In the genomic region with DNA sequence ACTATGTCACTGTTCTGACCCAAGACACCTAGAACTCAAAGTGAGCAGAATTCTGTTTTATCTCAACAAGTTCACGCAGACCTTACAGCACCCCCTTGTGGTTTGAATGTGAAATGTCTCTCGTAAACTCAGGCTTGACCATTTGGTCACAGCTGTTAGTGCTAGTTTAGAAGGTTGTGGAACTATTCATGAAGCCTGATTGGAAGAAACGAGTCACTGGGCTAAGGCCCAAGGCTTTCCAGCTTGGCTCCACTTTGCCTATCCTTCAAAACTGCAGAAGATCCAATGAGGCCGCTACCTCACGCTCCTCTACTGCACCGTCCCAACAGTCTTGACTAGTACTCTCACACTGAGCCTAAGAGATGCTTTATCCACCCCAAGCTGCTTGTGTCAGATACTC, we compare ENCODE assay signal across 9 mouse cellular contexts. TPM values are rescaled to one million over a fixed set of nuclear protein-coding genes. Genes with fewer than 3 reads are reported as not detected.
DNase-seq lines count a peak whose midpoint lies in the region; ATAC-seq lines count a peak whose summit lies in the region.
"Had no signal": no experiment of that assay in that cellular context is flagged by ENCODE, and none has a peak within 500 bp of the region (broad histone marks: within the 10 kb centered on the region; RNA-seq: fewer than 3 reads in every experiment).

No protein-coding gene starts in this region.

- no peak for ATAC-seq in kidney, embryonic 14.5 days (ENCODE audit: low FRiP score, low TSS enrichment)
- no peak for ATAC-seq in liver, embryonic 12.5 days

- H3K4me1 ChIP-seq in kidney, embryonic 14.5 days (ENCODE audit: control insufficient read depth, insufficient read depth, low read length), result no peaks in the 10 kb centered on the region
- peaks cover 55% of the 10 kb centered on the region for H3K4me1 ChIP-seq in liver, embryonic 12.5 days

- peaks cover 61% of the 10 kb centered on the region for H3K36me3 ChIP-seq in kidney, embryonic 14.5 days (ENCODE audit: control insufficient read depth, insufficient read depth, low read length)
- peaks cover 79% of the 10 kb centered on the region for H3K36me3 ChIP-seq in liver, embryonic 12.5 days

- H3K27me3 ChIP-seq in kidney, embryonic 14.5 days (ENCODE audit: control insufficient read depth, insufficient read depth, low read length), result no peaks in the 10 kb centered on the region
- H3K27me3 ChIP-seq in liver, embryonic 12.5 days (replicated peaks), result no peaks in the 10 kb centered on the region
- H3K27me3 ChIP-seq: lung, embryonic 15.5 days had no signal

- no peak overlapping the region for H3K27ac ChIP-seq in kidney, embryonic 14.5 days (ENCODE audit: low read depth, low read length)
- H3K27ac ChIP-seq in liver, embryonic 12.5 days, result peak overlapping the region; percentile 40; the same call in 1 of the 2 replicates
- H3K27ac ChIP-seq: lung, embryonic 15.5 days had no signal

- no peak overlapping the region for H3K4me2 ChIP-seq in kidney, embryonic 14.5 days (replicated peaks; ENCODE audit: low read depth, low read length)
- no peak overlapping the region for H3K4me2 ChIP-seq in liver, embryonic 12.5 days
- H3K4me2 ChIP-seq: lung, embryonic 15.5 days had no signal

- WGBS in kidney, embryonic 14.5 days, result 76% methylated on average over 6 of the region's 6 CpGs
- 62% methylated on average over 6 of the region's 6 CpGs for WGBS in liver, embryonic 12.5 days (ENCODE audit: insufficient replicate concordance)

- H3K9ac ChIP-seq in kidney, embryonic 14.5 days (ENCODE audit: low read depth, low read length), result no peak overlapping the region
- H3K9ac ChIP-seq in liver, embryonic 12.5 days, result no peak overlapping the region
- H3K9ac ChIP-seq: lung, embryonic 15.5 days had no signal

- no peaks in the 10 kb centered on the region for H3K9me3 ChIP-seq in kidney, embryonic 14.5 days (ENCODE audit: control insufficient read depth, low read length)
- H3K9me3 ChIP-seq in liver, embryonic 12.5 days (replicated peaks), result no peaks in the 10 kb centered on the region
- H3K9me3 ChIP-seq: lung, embryonic 15.5 days had no signal

- no peak overlapping the region for H3K4me3 ChIP-seq in kidney, embryonic 14.5 days (ENCODE audit: low read length)
- no peak overlapping the region for H3K4me3 ChIP-seq in liver, embryonic 12.5 days
- H3K4me3 ChIP-seq: lung, embryonic 15.5 days had no signal

- peak; percentile 47 for DNase-seq in kidney, adult 18-20 months
- DNase-seq in ES-CJ7 (ENCODE audit: low read depth, low spot score), result peak; percentile 73
- DNase-seq in c-Kit-positive CD71-negative TER-119-negative erythroid progenitor cells, embryonic 14.5 days (ENCODE audit: low read depth), result peak; percentile 56
- peak; percentile 82 for DNase-seq in heart, adult 8-10 months (ENCODE audit: low spot score)
- DNase-seq in retina, postnatal 1 day, result peak; percentile 72
- no peak for DNase-seq in right cerebral cortex, adult 18-20 months

RNA-seq across cellular contexts. Expression of a gene that starts 10.7 kb away (rescaled TPM):
- polyA plus RNA-seq in kidney, embryonic 14.5 days (2014; fragmentation: Nextera tagmentation; extraction: Ambion mirVana), result 24.0 and 35.6 TPM in 2 replicates
- 10 to 100 TPM; 45.0 to 59.5 (median 55.1) TPM for total RNA-seq in heart, adult 8-10 months (2022)
- polyA plus RNA-seq in liver, embryonic 12.5 days (2016; fragmentation: Nextera tagmentation; extraction: Ambion mirVana), result 14.7 and 16.4 TPM in 2 replicates

RNA-seq across cellular contexts. Expression of a gene that starts 18.6 kb away (rescaled TPM):
- polyA plus RNA-seq in kidney, embryonic 14.5 days (2014; fragmentation: Nextera tagmentation; extraction: Ambion mirVana), result 26.5 and 38.3 TPM in 2 replicates
- 10 to 100 TPM; 18.7 to 24.8 (median 21.1) TPM for total RNA-seq in heart, adult 8-10 months (2022)
- polyA plus RNA-seq in liver, embryonic 12.5 days (2016; fragmentation: Nextera tagmentation; extraction: Ambion mirVana), result 23.2 and 23.9 TPM in 2 replicates

RNA-seq across cellular contexts. Expression of a gene that starts 41.8 kb away (rescaled TPM):
- not detected in 2 replicates for polyA plus RNA-seq in kidney, embryonic 14.5 days (2014; fragmentation: Nextera tagmentation; extraction: Ambion mirVana)
- under 1 TPM in 1 of 4 experiments, not detected in 3; 0.09 TPM for total RNA-seq in heart, adult 8-10 months (2022)
- polyA plus RNA-seq in liver, embryonic 12.5 days (2016; fragmentation: Nextera tagmentation; extraction: Ambion mirVana), result 0.10 and 0.12 TPM in 2 replicates
- polyA plus RNA-seq: lung, embryonic 15.5 days had no signal
